Mouse (Mus musculus) urinary bladder, postnatal 14 days (tissue): ENCODE data around the gene Arnt2.

Experiments
- DNase-seq: peaks from one replicate; pipeline ENCODE4 v3.0.0; 2021; ENCODE audit warnings: low spot score

Arnt2 gene

DNA sequence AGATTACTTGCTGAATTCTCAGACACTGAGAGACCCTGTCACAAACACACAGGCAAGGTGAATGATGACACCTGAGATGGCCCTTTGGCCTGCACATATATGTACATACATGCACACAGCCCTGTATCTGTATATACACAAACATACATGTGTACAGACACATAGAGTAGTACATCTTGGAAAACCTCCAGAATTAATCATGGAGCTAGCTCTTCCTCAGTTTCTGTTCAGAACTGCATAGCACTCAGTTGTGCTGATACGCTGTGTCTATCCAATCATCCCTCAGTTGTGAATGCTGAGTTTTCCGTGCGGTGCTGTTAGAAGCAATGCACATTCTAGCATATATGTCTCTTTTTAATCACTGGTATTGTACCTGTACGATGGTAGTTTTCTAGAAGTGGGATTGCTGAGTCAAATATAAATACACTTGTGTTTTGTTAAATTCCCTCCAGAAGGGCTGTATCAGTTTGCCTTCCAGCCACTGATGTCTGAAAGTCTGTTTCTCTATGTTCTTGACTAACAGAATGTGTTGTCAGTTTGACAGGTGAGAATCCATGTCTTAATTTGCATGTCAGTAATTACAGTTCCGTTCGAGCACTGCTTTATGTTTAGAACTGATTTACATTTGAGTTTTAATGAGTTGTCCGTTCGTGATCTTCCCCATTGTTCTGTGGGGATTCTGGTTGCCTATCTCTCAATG lies 123.3 kb downstream of the Arnt2 start:
- DNase-seq: no peak

DNA sequence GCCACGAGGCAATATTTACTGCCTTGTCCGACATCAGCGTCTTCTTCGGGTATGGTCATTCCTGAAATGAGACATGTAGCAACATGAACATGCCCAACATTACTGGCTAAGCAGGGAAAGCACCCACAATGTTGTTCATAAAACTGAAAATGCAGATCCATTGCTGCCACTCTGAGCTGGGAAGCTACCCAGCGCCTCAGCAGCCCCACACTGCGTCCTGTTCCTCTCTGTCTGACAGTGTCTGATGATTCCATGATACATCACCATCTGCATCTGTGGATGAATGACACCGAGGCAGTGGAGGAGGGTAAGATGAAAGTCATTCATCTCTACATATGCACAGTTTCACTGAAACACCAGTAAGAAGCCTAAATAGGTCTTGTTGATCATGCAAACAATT lies 124.2 kb downstream of the Arnt2 start:
- DNase-seq: no peak

DNA sequence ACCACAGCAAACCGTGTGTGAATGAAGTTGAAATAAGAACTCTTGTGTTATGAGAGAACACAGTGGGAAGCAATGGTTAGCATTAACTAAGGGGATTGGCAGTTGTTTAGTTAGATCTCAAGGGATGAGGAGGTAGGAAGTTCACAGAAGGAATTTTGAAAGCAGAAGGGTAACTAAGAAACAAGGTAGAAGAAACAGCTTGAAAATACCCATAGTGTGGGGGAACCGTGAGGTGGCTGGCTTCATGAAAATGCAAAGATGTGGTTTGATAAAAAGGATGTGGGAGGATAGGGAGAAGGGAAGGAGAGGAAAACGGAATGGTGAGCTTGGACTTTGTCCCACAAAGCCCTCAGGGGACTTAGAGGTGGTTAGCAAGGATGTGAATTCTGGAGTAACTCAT lies 125.0 kb downstream of the Arnt2 start:
- DNase-seq: no peak

DNA sequence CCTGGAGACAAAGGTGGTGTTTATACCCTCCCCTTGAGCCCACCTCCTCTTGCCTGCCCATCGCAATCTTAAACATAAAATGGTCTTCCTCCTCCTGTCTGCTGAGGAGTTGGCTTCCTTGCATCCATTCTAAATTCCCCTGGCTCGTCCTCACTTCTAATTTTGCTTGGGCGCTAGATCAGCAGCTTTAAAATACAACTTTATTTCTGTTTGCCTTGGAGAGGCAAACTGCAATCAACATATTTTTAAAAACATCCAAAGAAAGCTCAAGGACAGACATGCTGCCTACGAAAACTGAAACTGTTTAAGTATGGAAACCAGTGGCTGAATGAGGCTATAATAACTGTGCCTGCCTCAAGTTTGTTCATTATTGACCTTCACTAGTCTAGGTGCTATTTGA lies 127.7 kb downstream of the Arnt2 start:
- no peak for DNase-seq

DNA sequence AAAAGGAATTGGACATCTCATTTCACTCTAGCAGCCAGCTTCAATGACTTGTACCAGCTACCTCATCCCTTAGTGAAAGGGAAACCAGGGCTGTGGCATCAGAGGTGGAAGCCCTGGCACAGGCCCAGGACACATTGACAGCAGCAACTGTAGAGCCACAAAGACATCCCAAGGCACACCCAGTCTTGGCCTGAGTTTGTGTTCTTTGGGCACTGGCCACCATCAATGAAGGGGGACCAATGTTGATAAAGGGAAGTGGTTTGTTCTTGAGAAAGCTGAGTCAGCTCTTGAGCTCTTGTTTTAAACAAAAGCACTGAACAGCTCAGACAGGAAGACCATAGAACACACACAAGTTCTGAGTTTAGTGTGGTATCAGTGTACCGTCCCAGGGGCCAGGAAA lies 130.7 kb downstream of the Arnt2 start:
- DNase-seq: no peak

DNA sequence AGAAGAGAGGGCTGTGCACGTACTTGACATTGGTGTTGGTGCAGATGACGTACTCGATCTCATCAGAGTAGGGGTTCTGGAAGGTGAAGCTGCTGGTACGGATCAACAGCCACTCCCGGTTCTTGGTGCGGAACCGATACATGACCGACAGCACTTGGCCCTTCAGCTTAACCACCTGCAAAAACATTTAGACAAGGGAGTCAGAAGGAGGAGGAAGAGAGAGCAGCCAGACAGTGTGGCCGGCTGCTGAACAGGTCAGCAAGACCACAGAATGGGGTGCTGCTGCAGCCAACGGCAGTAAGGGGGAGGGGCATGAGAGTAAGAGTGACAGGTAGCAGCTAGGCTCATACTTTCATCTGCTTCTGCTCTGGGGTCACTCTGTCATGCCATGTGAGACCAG lies 134.7 kb downstream of the Arnt2 start:
- DNase-seq: no peak

DNA sequence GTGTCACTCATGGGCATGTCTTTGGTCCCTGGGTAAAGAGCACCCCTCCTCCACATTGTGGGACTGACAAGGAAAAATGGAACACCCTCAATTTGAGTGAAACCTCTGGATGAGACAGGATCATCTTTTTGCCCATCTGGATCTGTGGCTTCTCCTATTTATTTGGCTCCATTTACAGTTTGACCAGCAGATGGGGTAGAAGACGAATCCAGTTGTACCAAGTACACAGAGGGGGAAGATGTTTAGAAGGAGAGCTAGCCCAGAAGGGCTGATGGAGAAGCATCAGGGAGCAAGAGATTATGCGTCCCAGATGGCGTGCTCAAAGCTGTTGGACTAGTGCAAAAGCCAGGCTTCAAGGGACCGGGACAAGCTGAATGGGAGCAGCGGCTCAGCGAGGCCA lies 136.0 kb downstream of the Arnt2 start:
- no peak for DNase-seq

DNA sequence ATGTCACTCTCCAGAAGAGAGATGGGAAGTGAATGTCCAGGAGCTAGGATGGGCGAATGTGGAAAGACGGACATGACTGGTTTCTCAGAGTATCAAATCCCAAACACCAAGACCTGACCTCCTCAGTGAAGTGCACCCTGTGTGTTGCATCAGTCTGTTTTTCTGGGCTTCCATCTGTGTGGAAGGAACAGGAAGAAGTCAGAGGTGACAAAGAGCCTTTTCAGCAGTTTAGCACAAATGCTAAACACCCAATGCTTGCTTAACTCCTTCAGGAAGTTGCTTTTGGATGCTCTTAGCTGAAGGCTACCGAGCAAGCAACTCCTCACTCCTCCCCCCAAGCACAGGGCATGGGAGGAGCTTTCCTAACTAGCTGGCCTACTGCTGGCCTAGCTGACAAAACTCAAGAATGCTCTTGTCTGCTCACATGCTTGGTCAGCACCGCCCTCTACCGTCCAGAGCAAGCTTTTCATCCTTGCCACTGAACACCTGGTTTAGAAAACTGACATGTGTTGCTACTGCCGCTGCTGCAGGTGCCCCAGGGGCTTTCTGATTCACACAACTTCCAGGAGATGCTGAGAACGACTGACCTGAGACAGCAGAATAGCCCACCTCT lies 137.7 kb downstream of the Arnt2 start:
- DNase-seq: peak; percentile 79

DNA sequence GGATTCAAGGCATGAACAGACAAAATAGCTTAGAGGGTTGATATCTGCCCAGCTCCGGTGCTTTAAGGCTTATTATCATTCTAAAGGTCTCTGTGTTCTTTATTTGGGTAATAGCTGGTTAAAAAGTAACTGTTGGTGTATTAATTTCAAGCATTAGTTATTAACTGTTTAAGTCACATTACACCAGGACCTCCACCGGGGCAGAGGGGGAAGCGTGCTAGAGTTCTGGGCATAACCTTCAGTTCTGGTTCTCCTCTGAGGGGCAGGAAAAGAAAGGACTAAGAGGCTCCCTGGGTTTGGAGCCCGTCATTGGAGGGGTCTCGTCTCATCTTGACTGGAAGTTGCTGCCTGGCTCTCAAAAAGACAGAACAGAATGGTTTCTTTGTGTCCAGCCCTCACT lies 138.5 kb downstream of the Arnt2 start:
- DNase-seq: no peak

DNA sequence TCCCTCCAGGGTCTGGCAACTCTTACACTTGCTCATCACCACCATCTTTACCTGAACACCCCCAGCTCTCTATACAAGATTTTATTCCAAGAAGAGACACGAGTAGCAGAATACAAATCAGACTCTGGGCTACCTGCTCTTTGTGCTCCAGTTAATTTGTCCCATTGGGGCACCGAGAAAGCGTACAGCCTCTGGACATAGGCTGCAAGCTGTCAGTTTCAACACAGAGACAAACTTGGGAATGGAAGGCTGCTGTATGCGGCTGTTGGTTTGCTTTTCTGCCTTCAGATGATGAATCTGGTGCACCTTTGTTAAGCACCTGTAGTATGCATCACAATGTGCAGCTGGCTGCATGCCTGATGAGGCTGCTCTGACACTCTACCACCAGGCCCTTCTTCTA lies 146.5 kb downstream of the Arnt2 start:
- DNase-seq: no peak

DNA sequence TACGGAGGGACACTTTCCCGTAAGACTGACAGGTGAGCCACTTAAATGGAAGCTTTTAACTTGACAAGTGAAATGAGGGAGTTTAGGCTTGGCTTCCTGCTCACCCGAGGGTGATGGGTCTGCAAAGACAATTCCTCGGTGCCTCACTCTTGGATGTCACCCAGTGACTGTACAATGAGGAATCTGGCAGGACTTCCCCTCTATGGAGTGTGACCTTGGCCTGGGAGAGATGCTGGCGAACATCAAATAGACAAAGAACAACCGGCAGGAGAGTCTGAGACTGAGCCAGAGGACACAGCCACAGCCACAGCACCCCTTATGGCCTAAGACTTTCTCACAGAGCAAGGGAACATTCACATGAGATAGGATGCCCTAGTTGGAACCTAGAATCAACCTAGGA lies 148.6 kb downstream of the Arnt2 start:
- DNase-seq: no peak

DNA sequence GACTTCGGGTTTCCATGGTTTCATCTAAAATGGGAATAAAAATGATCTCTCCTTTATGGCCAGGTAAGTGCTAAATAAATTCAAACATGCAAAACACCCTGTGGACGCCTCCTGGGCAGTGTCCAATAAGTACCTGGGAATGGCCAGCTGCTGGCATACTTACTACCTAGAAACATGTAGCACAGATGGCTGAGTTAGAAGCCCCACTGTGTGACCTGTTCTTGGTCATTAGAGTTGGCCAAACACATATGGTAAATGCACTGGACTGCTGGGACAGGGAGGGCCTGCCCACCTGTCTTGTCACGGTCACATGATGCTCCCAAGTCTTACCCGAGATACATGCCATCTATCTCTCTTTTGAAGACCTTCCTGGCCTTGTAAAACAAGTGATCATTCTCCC lies 149.6 kb downstream of the Arnt2 start:
- no peak for DNase-seq

DNA sequence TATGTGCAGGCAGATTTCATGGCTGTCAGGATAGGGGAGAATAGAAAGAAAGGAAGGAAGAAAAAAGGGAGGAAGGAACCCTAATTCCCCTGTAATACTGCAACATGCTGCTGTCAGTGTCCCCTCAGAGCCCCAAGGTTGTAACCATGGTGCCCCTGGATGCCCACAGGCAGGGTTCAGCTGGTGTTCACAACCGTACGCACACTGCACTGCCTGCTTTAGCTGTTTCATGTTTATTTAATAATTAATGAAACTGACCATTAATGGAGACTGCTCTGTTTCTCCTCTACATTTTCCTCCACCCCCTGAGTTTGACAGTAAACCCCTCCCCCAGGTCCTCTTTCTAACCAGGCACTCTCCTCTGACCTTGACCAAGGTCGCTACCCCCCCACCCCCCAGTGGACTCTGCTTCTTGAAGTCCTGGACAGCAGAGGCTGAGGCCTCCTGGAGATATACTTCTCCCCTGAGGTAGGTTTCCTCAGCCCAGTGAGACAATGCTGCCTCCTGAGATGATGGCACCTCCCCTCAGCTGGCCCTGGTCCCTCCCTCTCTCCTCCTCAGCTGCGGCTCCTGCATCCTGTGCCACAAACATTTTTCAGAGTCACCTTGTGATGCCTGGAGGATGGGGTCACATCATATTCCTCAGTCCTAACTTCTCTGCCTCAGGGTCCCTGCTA lies 150.5 kb downstream of the Arnt2 start:
- no peak for DNase-seq

DNA sequence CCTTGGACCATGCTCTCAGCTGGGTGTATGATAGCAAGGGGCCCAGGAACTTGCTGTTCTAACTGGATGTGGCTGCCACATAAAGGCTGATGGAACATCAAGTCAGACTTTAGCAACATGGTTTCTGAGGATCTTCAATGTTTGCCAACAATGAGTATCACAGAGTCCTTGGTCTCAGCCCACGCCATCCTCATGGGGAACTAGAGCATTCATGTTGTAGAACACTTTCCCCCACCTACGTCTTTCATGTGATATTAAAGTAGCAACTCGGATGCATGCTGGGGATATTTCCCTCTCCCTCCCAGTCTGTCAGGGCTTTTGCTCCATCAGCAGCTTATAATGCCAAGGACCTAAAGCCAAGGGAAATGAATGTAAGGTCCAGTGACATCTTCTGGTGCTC lies 153.3 kb downstream of the Arnt2 start:
- no peak for DNase-seq

DNA sequence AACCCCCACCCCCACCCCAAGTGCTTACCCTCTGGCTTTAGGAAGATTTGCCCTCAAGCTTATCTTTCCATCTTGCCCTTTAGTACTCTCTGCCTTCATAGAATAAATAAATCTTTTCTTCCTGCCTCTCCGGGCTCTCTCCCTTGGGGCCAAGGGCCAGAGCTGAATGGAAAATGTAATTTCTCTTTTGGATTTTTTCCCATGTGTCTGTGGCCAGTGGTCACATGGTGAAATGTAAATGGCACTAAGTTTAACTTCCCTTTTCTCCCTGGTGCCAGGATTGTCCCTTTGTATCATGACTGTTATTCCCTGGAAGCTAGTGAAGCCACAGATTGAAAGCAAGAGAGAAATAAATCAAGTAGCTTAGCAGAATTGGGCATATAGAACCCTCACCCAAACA lies 153.7 kb downstream of the Arnt2 start:
- no peak for DNase-seq

DNA sequence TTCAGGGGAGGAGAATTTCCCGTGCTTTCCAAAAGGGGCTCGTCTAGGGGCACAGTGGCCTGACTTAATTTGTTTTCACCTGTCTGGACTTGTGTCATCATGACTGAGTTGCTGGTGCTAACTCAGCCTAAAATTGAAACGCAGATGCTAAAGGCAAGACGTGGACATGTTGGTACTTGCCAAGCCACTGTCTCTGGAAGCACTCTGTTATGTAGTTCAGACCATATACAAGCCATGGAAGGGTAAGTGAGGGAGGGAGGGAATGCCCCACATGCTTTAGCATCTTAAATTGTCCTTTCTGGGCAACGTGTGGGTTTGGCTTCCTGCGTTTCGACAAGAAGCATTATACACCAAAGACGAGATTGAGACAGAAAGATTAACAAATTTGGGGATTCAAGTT lies 155.1 kb downstream of the Arnt2 start:
- DNase-seq: no peak

DNA sequence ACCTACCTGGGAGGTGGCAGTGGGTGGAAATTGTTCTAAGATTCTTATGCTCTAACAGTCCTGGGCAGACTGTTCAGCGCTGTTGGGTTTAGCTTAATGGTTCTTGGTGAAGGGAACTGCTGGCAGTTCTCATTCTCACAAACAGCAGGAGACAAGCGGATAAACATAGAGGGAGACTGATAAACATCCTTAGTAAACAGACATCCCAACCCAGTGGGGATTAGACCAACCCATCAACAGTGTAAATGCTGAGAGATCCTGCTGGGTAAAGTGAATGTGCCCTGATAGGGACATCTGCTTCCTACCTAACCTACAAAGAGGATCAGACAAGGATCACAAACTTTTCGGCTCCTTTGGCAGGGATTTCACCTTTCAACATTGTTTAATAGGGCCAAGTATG lies 155.7 kb downstream of the Arnt2 start:
- DNase-seq: no peak

DNA sequence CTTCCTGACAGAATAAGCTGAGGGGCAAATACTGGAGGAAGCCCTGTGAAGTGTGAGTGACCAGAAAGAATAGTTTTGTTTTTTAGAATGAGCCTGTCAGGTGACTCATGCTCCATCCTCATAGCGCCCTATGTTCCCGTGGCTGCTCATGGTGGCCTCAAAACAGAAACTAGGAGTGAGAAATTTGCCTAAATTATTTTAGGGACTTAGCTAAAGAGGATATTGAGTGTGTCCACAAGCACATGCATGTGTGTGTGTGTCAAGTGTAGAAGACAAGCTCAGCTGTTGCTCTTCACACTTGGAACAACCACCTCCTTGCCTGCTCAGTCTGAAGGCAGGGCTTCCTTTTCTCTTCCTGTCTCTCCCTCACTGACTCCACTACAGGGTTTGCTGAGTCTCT lies 158.3 kb downstream of the Arnt2 start:
- DNase-seq: no peak

DNA sequence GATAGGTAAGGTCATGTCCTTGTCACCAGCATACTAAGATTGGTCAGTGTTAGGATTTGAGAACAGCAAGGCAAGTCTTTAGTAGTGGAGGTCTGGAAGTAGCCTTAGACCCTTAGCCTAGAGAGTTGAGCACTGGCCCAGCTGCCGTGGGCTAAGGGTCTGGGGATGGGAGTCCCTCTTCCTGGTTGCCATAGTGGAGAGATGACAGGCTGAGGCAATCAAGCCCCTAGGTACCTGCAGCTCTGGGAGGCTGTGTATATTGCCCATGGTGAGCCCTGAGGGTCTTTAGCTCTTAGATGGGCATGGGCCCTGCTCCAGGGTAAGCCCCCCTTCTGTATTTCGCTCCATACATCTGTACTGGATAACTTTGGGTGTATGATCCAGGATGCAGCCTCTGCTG lies 159.2 kb downstream of the Arnt2 start:
- no peak for DNase-seq

DNA sequence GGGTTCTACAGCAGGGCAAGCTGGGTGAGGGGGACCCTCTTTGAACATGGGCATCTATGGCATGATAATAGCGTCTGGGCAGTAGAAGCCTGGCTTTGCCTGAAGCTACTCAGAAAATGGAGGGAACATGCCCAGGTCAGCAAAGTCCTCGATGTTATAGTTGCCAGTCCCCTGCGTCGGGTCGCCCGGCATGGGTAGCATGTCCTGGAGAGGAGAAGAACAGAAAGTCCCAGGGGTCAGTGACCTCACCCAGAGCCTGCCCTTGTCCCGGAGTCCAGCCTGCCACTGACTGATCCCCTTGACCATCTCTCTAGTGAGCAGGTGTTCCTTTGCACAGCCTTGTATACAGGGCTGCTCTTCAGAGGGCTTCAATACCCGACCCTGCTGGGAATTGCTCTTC lies 160.0 kb downstream of the Arnt2 start:
- no peak for DNase-seq

DNA sequence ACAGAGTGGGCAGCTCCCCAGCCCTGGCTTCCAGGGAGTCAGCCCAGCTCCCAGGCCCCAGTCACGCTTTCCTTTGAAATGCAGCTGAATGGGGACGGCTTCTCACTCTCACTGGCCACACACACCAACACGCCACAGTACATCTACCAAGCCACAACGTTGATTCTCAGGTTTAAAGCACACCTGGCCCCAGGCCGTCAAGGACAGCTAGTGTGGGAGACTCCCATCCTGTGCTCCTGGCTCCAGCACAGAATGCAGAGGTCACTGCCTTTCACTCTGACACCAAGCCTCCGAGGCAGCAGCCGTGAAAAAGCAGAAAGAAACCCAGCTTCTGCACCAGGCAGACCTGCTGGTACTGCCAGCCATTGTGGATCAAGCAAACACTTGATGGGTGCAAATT lies 160.6 kb downstream of the Arnt2 start:
- DNase-seq: no peak

DNA sequence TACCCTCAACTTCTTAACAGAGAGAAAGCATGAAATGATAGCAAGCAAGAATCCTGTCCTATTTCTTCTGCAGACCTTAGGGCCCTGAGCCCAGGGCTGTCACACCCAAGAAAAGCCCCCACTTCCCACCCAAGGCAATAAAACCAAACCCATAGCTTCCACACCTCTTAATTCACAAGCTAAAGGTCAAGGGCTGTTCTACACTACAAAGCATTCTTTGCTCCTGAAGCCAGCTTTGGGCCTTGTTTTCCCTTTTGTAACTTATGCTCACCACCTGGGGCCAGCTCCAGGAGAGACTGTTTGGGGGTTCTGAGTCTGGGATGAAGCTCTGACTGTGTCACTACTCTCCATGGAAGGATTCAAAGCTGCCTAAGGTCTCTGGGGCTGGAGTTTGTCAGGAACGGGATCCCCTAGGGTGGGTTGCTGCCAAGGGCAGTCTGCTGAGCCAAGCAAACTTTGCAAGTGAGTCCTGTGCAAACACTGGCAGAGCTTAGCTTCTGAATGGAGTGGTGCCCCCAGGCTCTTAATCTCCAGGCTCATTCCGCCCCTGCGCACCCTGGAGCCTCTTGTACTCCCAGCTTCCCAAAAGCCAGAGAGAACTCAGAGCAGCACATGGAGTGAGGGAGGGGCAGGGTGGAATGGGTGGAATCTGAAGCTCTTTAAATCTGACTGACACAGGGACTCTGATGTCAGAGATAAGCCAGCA lies 161.9 kb downstream of the Arnt2 start:
- DNase-seq: no peak

DNA sequence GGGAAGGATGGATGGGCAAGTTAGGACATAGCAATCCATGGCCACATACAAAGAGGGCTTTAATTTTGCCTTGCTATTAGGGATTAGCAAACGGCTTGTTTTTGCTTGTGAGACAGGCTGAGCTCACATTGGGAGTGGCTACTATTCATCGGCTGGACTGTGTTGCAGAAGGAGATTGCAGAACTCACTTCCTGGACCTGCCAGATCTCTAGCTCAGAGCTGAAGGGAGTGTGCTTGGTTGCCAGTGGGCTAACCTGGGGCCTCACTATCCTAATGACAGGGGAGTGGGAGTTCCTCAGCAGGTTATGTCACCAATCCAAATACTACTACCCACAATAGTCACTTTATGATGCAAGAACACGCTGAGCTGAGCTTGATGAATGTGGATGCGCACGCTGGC lies 163.1 kb downstream of the Arnt2 start:
- no peak for DNase-seq
